Mouse (Mus musculus): ENCODE results near the gene Olfr665. TPM values are rescaled to one million over a fixed set of nuclear protein-coding genes. Genes with fewer than 3 reads are reported as not detected.
"Not testable (repeated sequence)": the region's sequence is repeated elsewhere in the genome, so short reads cannot be mapped to it uniquely, and the experiment has no call there.

Gene Olfr665
- polyA plus RNA-seq (2015; fragmentation: Nextera tagmentation; extraction: Ambion mirVana): not detected in 2 replicates

GRCm38 (mm10) chr7:104877731-104878130 is at the start of gene Olfr665:
Olfr665 (plus strand) TSS chr7:104878031.
- Histone ChIP-seq H3K27me3 (no peaks in the 10 kb centered on the region), H3K36me3 (no peaks in the 10 kb centered on the region), H3K4me1 (replicated peaks) (no peaks in the 10 kb centered on the region), H3K27ac (no peak within 1 kb of the TSS), H3K4me2 (replicated peaks) (no peak within 1 kb of the TSS), H3K9ac (replicated peaks) (no peak within 1 kb of the TSS), H3K9me3 (no peaks in the 10 kb centered on the region), H3K4me3 (replicated peaks) (no peak within 1 kb of the TSS)
- WGBS: 60% methylated on average over 1 of the region's 1 CpGs
- ATAC-seq: no peak

- no peaks in the 10 kb centered on the region for H3K36me3 ChIP-seq
- no peaks in the 10 kb centered on the region for H3K9me3 ChIP-seq
- no peak within 1 kb of the TSS for H3K9ac ChIP-seq (replicated peaks)
- no peak within 1 kb of the TSS for H3K4me3 ChIP-seq (replicated peaks)
- H3K4me2 ChIP-seq (replicated peaks): no peak within 1 kb of the TSS
- H3K27me3 ChIP-seq: no peaks in the 10 kb centered on the region
- 70% methylated on average over 1 of the region's 1 CpGs for WGBS
- ATAC-seq: no peak
- no peak within 1 kb of the TSS for H3K27ac ChIP-seq
- no peaks in the 10 kb centered on the region for H3K4me1 ChIP-seq (replicated peaks)
Measured at GRCm38 (mm10) chr7:104842503-104842902, 35.3 kb upstream of the Olfr665 start, which contains the start of gene Usp17lb. Usp17lb (minus strand) TSS chr7:104842603.

GRCm38 (mm10) chr7:104843731-104844287 is 34.0 kb upstream of the Olfr665 start:
- H3K9me3 ChIP-seq: no peaks in the 10 kb centered on the region
- H3K4me3 ChIP-seq (replicated peaks): no peak overlapping the region
- no peak overlapping the region for H3K9ac ChIP-seq (replicated peaks)
- no peak overlapping the region for H3K4me2 ChIP-seq (replicated peaks)
- WGBS: 78% methylated on average over 1 of the region's 1 CpGs
- H3K27ac ChIP-seq: no peak overlapping the region
- no peaks in the 10 kb centered on the region for H3K4me1 ChIP-seq (replicated peaks)
- no peak for ATAC-seq
- no peaks in the 10 kb centered on the region for H3K27me3 ChIP-seq
- H3K36me3 ChIP-seq: no peaks in the 10 kb centered on the region

GRCm38 (mm10) chr7:104851546-104851945 is 26.3 kb upstream of the Olfr665 start:
- H3K27me3 ChIP-seq; H3K27ac ChIP-seq; H3K36me3 ChIP-seq; H3K4me1 ChIP-seq (replicated peaks); H3K4me3 ChIP-seq (replicated peaks); H3K4me2 ChIP-seq (replicated peaks); H3K9me3 ChIP-seq; ATAC-seq; H3K9ac ChIP-seq (replicated peaks): not testable (repeated sequence)
- 67% methylated on average over 2 of the region's 2 CpGs for WGBS

- ATAC-seq: no peak
- no peak overlapping the region for H3K27ac ChIP-seq
- H3K4me1 ChIP-seq (replicated peaks): no peaks in the 10 kb centered on the region
- H3K36me3 ChIP-seq: no peaks in the 10 kb centered on the region
- no peaks in the 10 kb centered on the region for H3K27me3 ChIP-seq
- no peak overlapping the region for H3K4me2 ChIP-seq (replicated peaks)
- H3K4me3 ChIP-seq (replicated peaks): no peak overlapping the region
- H3K9ac ChIP-seq (replicated peaks): no peak overlapping the region
- 85% methylated on average over 3 of the region's 3 CpGs for WGBS
- H3K9me3 ChIP-seq: no peaks in the 10 kb centered on the region
Measured at GRCm38 (mm10) chr7:104855248-104855750, 22.5 kb upstream of the Olfr665 start.

- H3K9me3 ChIP-seq; H3K27ac ChIP-seq; H3K9ac ChIP-seq (replicated peaks); H3K4me2 ChIP-seq (replicated peaks); H3K36me3 ChIP-seq; H3K27me3 ChIP-seq; H3K4me3 ChIP-seq (replicated peaks); H3K4me1 ChIP-seq (replicated peaks); ATAC-seq: not testable (repeated sequence)
- WGBS: 73% methylated on average over 2 of the region's 2 CpGs
Measured at GRCm38 (mm10) chr7:104856709-104857108, 21.1 kb upstream of the Olfr665 start, which contains the start of gene Usp17la. Usp17la (plus strand) TSS chr7:104857009.

- Histone ChIP-seq H3K4me2 (replicated peaks) (no peak overlapping the region), H3K4me1 (replicated peaks) (no peaks in the 10 kb centered on the region), H3K27me3 (no peaks in the 10 kb centered on the region), H3K36me3 (no peaks in the 10 kb centered on the region), H3K4me3 (replicated peaks) (no peak overlapping the region), H3K27ac (no peak overlapping the region), H3K9me3 (no peaks in the 10 kb centered on the region), H3K9ac (replicated peaks) (no peak overlapping the region)
- 90% methylated on average over 1 of the region's 1 CpGs for WGBS
- ATAC-seq: no peak
Measured at GRCm38 (mm10) chr7:104857683-104858082, 20.1 kb upstream of the Olfr665 start.

- H3K4me2 ChIP-seq (replicated peaks): no peak overlapping the region
- H3K36me3 ChIP-seq: no peaks in the 10 kb centered on the region
- no peaks in the 10 kb centered on the region for H3K4me1 ChIP-seq (replicated peaks)
- no peaks in the 10 kb centered on the region for H3K9me3 ChIP-seq
- H3K27me3 ChIP-seq: no peaks in the 10 kb centered on the region
- no peak overlapping the region for H3K4me3 ChIP-seq (replicated peaks)
- no peak overlapping the region for H3K27ac ChIP-seq
- no peak for ATAC-seq
- WGBS: 90% methylated on average over 3 of the region's 3 CpGs
- no peak overlapping the region for H3K9ac ChIP-seq (replicated peaks)
Measured at GRCm38 (mm10) chr7:104861381-104861780, 16.4 kb upstream of the Olfr665 start.

- 84% methylated on average over 2 of the region's 2 CpGs for whole genome bisulfite sequencing
- Histone ChIP-seq H3K27ac (no peak within 1 kb of the TSS), H3K4me3 (replicated peaks) (no peak within 1 kb of the TSS), H3K36me3 (no peaks in the 10 kb centered on the region), H3K9ac (replicated peaks) (no peak within 1 kb of the TSS), H3K4me1 (replicated peaks) (no peaks in the 10 kb centered on the region), H3K27me3 (no peaks in the 10 kb centered on the region), H3K4me2 (replicated peaks) (no peak within 1 kb of the TSS), H3K9me3 (no peaks in the 10 kb centered on the region)
- no peak for ATAC-seq
Measured at GRCm38 (mm10) chr7:104895852-104896251, 18.0 kb downstream of the Olfr665 start, which contains the start of gene Olfr666. Olfr666 (minus strand) TSS chr7:104895952.

- WGBS: 88% methylated on average over 1 of the region's 1 CpGs
Measured at GRCm38 (mm10) chr7:104921382-104921781, 43.6 kb downstream of the Olfr665 start, which contains the start of gene Olfr667. Olfr667 (minus strand) TSS chr7:104921482.

GRCm38 (mm10) chr7:104927957-104928356 is 50.1 kb downstream of the Olfr665 start, which contains the start of gene Olfr668:
Olfr668 (minus strand) TSS chr7:104928057.
- Histone ChIP-seq H3K4me1 (replicated peaks) (no peaks in the 10 kb centered on the region), H3K9ac (replicated peaks) (no peak within 1 kb of the TSS), H3K4me2 (replicated peaks) (no peak within 1 kb of the TSS), H3K27ac (no peak within 1 kb of the TSS), H3K9me3 (no peaks in the 10 kb centered on the region), H3K27me3 (no peaks in the 10 kb centered on the region), H3K4me3 (replicated peaks) (no peak within 1 kb of the TSS), H3K36me3 (no peaks in the 10 kb centered on the region)
- no peak for ATAC-seq
- 85% methylated on average over 1 of the region's 1 CpGs for WGBS

More at GRCm38 (mm10) chr7:104921382-104921781, 43.6 kb downstream of the Olfr665 start, which contains the start of gene Olfr667:
- Histone ChIP-seq H3K27me3 (no peaks in the 10 kb centered on the region), H3K4me2 (replicated peaks) (no peak within 1 kb of the TSS), H3K27ac (no peak within 1 kb of the TSS), H3K36me3 (no peaks in the 10 kb centered on the region), H3K4me3 (replicated peaks) (no peak within 1 kb of the TSS), H3K9ac (replicated peaks) (no peak within 1 kb of the TSS), H3K9me3 (no peaks in the 10 kb centered on the region), H3K4me1 (replicated peaks) (no peaks in the 10 kb centered on the region)
- ATAC-seq: no peak
